Mouse (Mus musculus) G1E (cell line): ENCODE data around the gene Stxbp6.

Experiments
- CTCF ChIP-seq: IDR thresholded peaks from 2 replicates; pipeline ENCODE4 v1.5.1; 2012; ENCODE audit warnings: low read depth, low read length, inconsistent platforms, mixed read lengths
- GATA1 ChIP-seq: IDR thresholded peaks from 2 replicates; pipeline ENCODE4 v1.6.1; 2012; ENCODE audit warnings: borderline replicate concordance, low read length, inconsistent platforms, mixed read lengths
- GATA2 ChIP-seq: IDR thresholded peaks from 2 replicates; pipeline ENCODE4 v1.6.1; 2012; ENCODE audit warnings: low read depth, low read length, inconsistent platforms, borderline replicate concordance
- TAL1 ChIP-seq: conservative IDR thresholded peaks from 2 replicates; pipeline ENCODE4 v1.6.1; 2012; ENCODE audit warnings: low read depth, low read length, inconsistent platforms, mixed read lengths

DNA sequence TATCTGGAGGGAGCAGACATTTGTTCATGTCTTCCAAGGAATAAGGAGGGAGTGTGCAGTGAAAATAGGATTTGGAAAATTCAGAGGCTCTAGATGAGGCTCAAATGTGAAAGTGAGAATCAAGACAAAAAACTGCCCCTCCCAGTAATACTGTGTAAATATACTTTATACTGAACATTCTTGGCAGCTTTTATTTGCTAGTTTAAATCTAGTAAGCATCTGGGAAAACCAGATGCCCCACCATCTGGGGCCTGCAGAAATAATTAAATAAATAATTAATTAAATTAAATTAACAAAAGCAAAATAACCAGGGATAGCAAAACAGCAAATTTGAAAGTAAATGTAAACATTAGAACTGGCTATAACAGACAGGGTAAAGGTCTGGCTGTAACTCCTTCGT is 224.0 kb downstream of the Stxbp6 start:
- TF ChIP-seq CTCF (no peak), GATA2 (no peak), GATA1 (no peak), TAL1 (no peak)
